Mouse (Mus musculus): ENCODE results near the gene Actg1.

The Actg1 gene

DNA sequence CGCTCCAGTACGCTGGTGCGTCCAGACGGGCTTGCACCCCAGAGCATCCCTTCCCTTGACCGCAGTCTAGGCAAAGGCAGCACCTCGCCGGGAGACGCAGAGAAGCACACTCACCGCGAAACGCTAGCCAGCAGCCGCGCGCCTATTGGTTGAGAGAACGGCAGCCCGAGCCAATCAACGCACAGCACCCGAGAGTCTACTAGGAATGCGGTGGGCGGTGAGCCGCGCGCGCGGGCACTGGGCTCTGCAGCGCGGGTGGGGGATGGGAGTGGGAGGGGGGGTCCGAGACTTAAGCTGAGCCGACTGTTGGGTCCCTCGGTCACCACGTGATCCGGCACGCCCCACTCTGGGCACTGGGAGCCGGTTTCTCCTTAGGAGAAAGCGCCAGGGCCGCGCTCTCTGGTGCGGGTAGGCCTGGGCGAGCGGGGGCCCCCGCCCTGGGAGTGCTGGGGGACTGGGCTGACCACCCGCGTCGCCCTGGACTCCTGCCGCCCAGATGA lies 37.5 kb downstream of the Actg1 start:
- DNase-seq (ENCODE audit: low read depth, low spot score) = peak; percentile 85

- no peak for DNase-seq (ENCODE audit: low read depth, low spot score)
Observed at GRCm38 (mm10) chr11:120308441-120309320, 39.7 kb downstream of the Actg1 start.

GRCm38 (mm10) chr11:120307566-120308430 lies 40.5 kb downstream of the Actg1 start:
- peak; percentile 70 for DNase-seq (ENCODE audit: low read depth, low spot score)

- DNase-seq (ENCODE audit: low read depth, low spot score) = no peak
Observed at GRCm38 (mm10) chr11:120307132-120307413, 41.3 kb downstream of the Actg1 start.

DNA sequence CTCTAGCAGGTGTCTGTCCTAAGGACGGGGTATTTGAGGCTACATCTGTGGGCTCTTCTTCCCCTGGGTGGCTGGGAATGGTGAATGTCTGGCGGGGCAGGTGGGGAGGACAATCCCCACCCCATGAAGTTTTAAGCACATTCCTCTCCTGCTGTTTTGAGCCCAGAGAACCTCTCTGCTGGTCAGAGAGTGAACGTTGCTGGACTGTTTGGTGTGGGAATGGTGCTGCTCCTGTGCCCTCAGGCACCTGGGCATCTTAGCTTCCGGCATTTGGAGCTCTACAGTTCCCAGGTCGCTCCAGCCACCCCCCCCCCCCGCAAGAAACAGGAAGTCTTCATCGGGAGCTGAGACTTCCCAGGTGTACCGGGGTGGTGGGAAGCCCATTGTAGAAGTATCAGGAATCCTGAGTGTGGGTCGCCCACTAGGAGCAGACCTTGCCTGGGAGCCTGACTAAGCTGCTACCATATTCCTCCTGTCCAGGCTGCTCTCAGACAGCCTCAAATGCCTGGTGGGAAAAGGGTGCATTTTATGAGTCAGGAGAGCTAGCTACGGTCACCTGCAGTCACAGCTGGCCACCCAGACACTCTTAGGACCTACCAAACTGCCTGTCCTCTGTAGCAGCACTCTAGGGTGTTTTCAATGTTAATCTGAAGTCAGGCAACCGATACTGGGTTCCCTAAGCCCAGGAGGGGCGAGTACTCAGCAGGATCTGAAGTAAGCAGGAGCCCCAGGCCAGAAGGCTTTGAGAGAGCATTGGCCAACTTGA lies 41.8 kb downstream of the Actg1 start:
- no peak for DNase-seq (ENCODE audit: low read depth, low spot score)

DNA sequence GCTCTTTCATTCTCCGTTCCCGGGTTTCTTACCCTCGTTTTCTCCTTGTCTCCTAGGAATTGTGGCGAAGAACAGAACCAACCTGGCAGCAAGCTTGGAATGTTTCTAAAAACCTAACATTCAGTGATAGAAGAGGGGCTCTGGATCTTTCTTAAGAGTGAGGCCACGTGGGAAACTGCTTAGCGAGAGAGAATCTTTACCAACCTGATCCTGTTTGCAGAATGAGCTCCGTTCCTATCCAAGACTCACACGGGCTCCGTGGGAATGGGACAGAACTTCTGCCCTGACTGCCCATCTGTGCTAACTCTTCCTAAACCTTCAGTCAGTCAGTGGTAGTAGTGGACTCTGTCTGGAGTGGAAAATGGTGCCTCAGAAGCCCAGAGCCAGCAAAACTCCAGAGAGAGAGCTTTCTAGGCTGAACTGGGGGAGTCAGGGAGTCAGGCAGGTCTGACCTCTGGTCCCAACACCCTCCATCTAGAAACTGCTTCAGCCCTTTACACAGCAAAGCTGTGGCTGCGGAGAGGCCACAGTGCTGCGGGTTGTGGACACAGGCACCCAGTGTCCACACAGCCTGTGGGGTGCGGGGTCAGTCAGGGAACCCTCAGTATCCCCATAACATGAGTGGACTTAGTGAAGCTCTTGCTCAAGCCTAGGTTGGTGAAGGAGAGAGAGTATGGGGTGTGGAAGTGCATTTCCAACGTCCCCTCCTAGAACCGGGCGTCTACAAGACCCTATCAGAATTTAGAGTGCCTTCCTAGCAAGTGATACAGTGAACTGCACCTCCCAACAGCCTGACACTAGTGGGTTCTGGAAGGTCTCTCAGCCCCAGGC lies 42.6 kb downstream of the Actg1 start:
- no peak for DNase-seq (ENCODE audit: low read depth, low spot score)

DNA sequence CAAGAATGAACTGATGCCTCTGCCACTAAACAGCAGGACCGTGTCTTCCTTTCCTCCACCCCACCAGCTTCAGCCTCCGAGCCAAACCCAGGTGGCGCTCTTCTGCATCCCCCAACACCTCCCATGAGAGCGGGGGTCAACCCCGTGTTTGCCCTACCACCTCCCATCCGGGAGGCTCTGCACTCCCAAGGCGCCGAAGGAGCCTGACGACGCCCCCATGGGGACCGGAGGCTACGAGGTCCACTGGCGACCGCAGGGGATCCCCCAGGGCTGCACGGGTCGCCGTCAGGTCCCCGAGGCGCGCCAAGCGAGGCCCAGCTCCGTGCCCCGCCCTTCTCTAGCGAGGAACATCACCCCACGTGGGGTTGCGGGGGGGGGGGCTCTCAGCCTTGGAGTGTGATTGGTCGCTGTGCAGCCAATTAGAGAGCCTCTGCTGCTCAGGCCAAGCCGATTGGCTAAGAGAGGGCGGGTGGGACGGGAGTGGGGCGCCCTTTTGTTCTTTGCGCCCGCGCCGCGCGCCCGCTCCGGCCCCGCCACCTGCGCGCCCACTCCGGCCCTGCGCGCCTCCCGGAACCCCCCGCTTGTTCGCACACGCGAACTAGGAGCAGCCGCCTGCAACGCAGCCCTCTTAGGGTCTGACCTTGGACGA lies 43.3 kb downstream of the Actg1 start:
- peak; percentile 87 for DNase-seq (ENCODE audit: low read depth, low spot score)

- no peak for DNase-seq (ENCODE audit: low read depth, low spot score)
Observed at GRCm38 (mm10) chr11:120304350-120304694, 44.0 kb downstream of the Actg1 start.

- DNase-seq (ENCODE audit: low read depth, low spot score) = no peak
Observed at GRCm38 (mm10) chr11:120303559-120304349, 44.6 kb downstream of the Actg1 start.

DNA sequence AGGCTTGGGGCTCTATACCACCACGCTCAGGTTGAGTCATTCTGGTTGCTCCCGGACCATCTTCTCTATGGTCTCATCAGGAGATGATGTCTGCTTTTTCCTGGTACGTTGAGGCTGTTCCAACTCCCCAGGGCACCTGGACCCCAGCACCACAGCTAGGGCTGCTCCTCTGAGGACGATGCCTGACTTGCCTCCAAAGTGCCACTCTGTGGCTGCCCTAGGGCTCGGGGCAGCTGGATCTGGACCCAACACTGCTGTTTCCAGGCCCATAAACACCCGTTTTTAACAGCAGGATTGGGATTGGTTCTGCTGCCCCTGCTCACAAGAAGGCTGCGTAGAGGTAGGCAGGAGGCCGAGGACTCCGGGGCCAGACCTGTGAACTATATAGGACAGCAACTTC lies 45.2 kb downstream of the Actg1 start:
- DNase-seq (ENCODE audit: low read depth, low spot score) = no peak

DNA sequence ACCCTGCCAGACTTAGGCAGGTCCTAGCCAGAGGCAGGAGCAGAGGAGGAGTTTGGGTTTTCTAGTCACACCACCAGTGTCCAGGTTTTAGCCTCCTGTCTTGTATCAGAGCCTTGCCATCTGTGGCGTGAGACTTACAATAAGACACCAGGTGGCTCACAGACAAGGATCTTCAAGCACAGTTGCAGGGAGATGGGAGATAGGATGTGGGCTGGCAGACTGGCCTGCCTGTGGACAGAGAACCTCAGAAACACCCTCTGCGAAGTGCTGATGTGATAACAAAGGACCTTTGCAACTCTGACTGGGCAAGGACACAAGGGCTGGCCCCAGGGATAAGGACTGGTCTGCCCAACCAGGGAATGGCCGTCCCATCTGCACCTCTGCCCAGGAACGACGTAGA lies 48.9 kb downstream of the Actg1 start:
- DNase-seq (ENCODE audit: low read depth, low spot score) = no peak

DNA sequence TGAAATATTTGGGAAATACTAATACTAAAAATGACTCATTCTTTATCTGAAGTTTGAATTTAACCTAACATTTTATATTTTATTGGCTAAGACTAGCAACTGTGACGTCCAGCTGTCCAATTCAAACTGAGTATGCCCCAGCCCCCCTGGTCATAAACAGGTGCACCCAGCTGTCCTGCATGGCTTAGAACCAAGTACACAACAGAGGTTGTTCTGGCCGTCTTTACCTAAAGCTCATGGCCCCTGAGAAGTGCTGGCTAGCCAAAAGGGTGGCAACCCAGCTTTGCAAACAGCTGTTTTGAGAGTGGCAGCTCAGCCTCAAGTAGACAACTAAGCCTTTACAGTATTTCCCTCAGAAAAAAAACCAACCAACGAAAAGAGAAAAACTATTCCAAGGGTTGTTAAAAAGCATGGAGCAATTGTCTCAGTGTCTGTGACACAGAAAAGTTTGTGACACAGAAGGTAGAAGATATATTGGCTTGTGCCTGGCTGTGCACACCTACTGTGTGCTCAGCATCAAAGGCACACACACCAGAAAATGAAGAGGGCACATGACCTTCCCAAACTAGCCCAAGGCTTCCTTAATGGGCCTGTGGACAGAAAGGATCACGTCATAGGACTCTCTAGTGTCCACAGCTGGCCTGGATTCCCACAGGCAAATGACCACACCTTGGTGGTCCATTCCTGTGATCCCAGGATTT lies 49.8 kb downstream of the Actg1 start:
- no peak for DNase-seq (ENCODE audit: low read depth, low spot score)

GRCm38 (mm10) chr11:120297767-120298166 lies 50.6 kb downstream of the Actg1 start:
- DNase-seq (ENCODE audit: low read depth, low spot score) = no peak

DNA sequence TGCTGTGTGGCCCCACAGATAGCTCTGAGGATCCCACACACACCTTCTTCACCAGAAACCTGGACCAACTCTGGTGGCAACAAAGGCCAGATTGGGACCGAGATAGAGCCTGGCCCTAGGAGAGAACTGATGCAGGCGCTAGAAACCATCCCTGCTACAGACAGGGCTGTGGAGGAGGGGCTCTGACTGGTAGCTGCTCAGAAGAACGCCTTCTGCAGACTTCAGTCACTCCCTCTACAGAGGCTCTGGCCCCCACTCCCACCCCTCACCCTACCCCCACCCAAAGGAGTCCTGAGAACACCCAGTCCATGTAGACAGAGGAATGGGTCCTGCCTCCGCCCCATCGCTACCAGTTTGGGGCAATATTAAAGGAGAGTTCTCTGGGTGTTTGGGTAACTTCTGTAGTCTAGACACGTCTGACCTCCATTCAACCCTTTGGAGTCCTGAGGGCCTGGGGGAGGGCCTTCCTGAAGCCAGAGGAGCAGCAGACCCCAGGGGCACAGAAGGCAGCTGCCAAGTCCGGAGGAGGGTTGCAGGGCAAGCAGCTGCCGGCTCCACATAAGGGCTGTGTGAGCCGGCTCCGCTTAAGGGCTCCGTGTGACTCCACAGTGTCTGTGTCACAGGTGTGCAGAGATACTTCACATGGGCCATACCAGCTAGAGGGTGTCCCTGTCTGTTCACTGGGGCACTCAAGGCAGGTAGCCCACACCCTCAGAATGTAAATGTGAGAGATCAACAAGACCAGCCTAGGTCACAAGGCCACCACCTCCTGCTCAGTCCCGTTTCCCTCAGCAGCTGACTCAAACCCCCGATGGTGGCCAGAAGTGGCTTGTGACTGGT lies 51.8 kb downstream of the Actg1 start:
- DNase-seq (ENCODE audit: low read depth, low spot score) = no peak

Data from telencephalon, adult 2 months (tissue).